Mouse (Mus musculus) small intestine, adult 2 months (tissue): ENCODE measurements around the gene Kbtbd2.

Experiments used
- CTCF ChIP-seq: fragments of 200-500 bp; IDR thresholded peaks from 2 replicates; pipeline ENCODE4 v1.5.1; 2012; ENCODE audit warnings: low read depth, mild to moderate bottlenecking, control low read depth, inconsistent platforms, low read length, moderate library complexity, mixed read lengths; ENCODE audit not compliant: insufficient replicate concordance, insufficient read length; ENCODE audit errors: extremely low read depth
- POLR2A ChIP-seq: fragments of 200-500 bp; IDR thresholded peaks from 2 replicates; pipeline ENCODE4 v1.6.1; 2012; ENCODE audit warnings: low read depth, mild to moderate bottlenecking, control low read depth, inconsistent platforms, low read length, moderate library complexity

GRCm38 (mm10) chr6:56806195-56806594 is 8.6 kb upstream of the Kbtbd2 start:
- TF ChIP-seq POLR2A (no peak), CTCF (no peak)
